Mouse (Mus musculus): ENCODE data around the gene Fndc9. TPM values are rescaled to one million over a fixed set of nuclear protein-coding genes. Genes with fewer than 3 reads are reported as not detected.

The Fndc9 gene
- 3.2 and 3.9 TPM in 2 replicates for polyA plus RNA-seq (2012; rRNA removed)

GRCm38 (mm10) chr11:46235334-46235733 lies at the start of gene Fndc9:
Gene Fndc9, plus strand, starts transcription at chr11:46235531.

Other genes starting within 250 kb of the Fndc9 start
- 7.1 and 8.9 TPM in 2 replicates for gene Gm12166, start 183.2 kb upstream of the Fndc9 start, polyA plus RNA-seq (2012; rRNA removed)
- 17.9 and 19.8 TPM in 2 replicates for gene Adam19, start 179.5 kb upstream of the Fndc9 start, polyA plus RNA-seq (2012; rRNA removed)
- 0.19 and 0.23 TPM in 2 replicates for gene Nipal4, start 69.0 kb upstream of the Fndc9 start, polyA plus RNA-seq (2012; rRNA removed)
- 48.2 and 55.2 TPM in 2 replicates for gene Cyfip2, start 77.3 kb downstream of the Fndc9 start, polyA plus RNA-seq (2012; rRNA removed)
- 0.01 and 0.03 TPM in 2 replicates for gene Itk, start 154.0 kb downstream of the Fndc9 start, polyA plus RNA-seq (2012; rRNA removed)
- gene Fam71b, start 161.0 kb downstream of the Fndc9 start, polyA plus RNA-seq (2012; rRNA removed): not detected in 2 replicates
- gene Med7, start 201.4 kb downstream of the Fndc9 start, polyA plus RNA-seq (2012; rRNA removed): 41.1 and 47.2 TPM in 2 replicates
- gene Havcr2, start 219.4 kb downstream of the Fndc9 start, polyA plus RNA-seq (2012; rRNA removed): 0.20 and 0.26 TPM in 2 replicates